Comparison of ENCODE assay signal across 8 mouse cellular contexts in genomic region chr8:123411246-123411645, GRCm38 (mm10). TPM values are rescaled to one million over a fixed set of nuclear protein-coding genes. Genes with fewer than 3 reads are reported as not detected.
DNase-seq lines count a peak whose midpoint lies in the region; ATAC-seq and TF ChIP-seq lines count a peak whose summit lies in the region.

TSS of gene Tubb3 (plus strand) at chr8:123411424.

- intact Hi-C loops in left cerebral cortex, adult 2 months (cut with DNase I), result no loop called here

- peak within 1 kb of the TSS; percentile 30; the same call in 1 of the 2 replicates for H3K4me3 ChIP-seq in brown adipose tissue, adult 24 weeks (ENCODE audit: insufficient read depth, low read depth, low read length)
- peak within 1 kb of the TSS; percentile 75 for H3K4me3 ChIP-seq in forebrain, embryonic 10.5 days
- peak within 1 kb of the TSS; percentile 88 for H3K4me3 ChIP-seq in hindbrain, embryonic 13.5 days
- H3K4me3 ChIP-seq in left cerebral cortex, adult 2 months, result peak within 1 kb of the TSS; percentile 91
- peak within 1 kb of the TSS; percentile 92 for H3K4me3 ChIP-seq in midbrain, embryonic 12.5 days
- H3K4me3 ChIP-seq in stomach, embryonic 14.5 days (ENCODE audit: low read depth, low read length), result peak within 1 kb of the TSS; percentile 24

- H3K27ac ChIP-seq in brown adipose tissue, adult 24 weeks (replicated peaks; ENCODE audit: low read depth, low read length), result no peak within 1 kb of the TSS
- peak within 1 kb of the TSS; percentile 92 for H3K27ac ChIP-seq in forebrain, embryonic 10.5 days
- H3K27ac ChIP-seq in hindbrain, embryonic 13.5 days, result peak within 1 kb of the TSS; percentile 99
- H3K27ac ChIP-seq in left cerebral cortex, adult 2 months, result peak within 1 kb of the TSS; percentile 92
- peak within 1 kb of the TSS; percentile 97 for H3K27ac ChIP-seq in midbrain, embryonic 12.5 days (replicated peaks)
- no peak within 1 kb of the TSS for H3K27ac ChIP-seq in stomach, embryonic 14.5 days (ENCODE audit: low read length)

- TF ChIP-seq CTCF in left cerebral cortex, adult 2 months (IDR thresholded peaks at IDR 0.05), result no peak

- WGBS in forebrain, embryonic 10.5 days, result under 1% methylated on average over 29 of the region's 29 CpGs
- WGBS in hindbrain, embryonic 13.5 days, result under 1% methylated on average over 26 of the region's 29 CpGs
- 0% methylated on average over 29 of the region's 29 CpGs for WGBS in midbrain, embryonic 12.5 days
- under 1% methylated on average over 29 of the region's 29 CpGs for WGBS in stomach, embryonic 14.5 days

- no peaks in the 10 kb centered on the region for H3K9me3 ChIP-seq in forebrain, embryonic 10.5 days
- H3K9me3 ChIP-seq in hindbrain, embryonic 13.5 days, result no peaks in the 10 kb centered on the region
- H3K9me3 ChIP-seq in midbrain, embryonic 12.5 days, result no peaks in the 10 kb centered on the region
- H3K9me3 ChIP-seq in stomach, embryonic 14.5 days (ENCODE audit: control insufficient read depth, low read depth, low read length), result no peaks in the 10 kb centered on the region

- H3K27me3 ChIP-seq in forebrain, embryonic 10.5 days (ENCODE audit: poor library complexity, severe bottlenecking), result peaks cover 68% of the 10 kb centered on the region
- 0 out of 2 replicates have a peak, but pooled peaks cover 4% of the 10 kb centered on the region for H3K27me3 ChIP-seq in hindbrain, embryonic 13.5 days
- H3K27me3 ChIP-seq in midbrain, embryonic 12.5 days, result peaks cover 8% of the 10 kb centered on the region; the same call in 1 of the 2 replicates
- H3K27me3 ChIP-seq in stomach, embryonic 14.5 days (ENCODE audit: control insufficient read depth, insufficient read depth, low read length), result peaks cover 48% of the 10 kb centered on the region

- peak; percentile 70 for DNase-seq in ovary, postnatal 36 days (ENCODE audit: low spot score)
- DNase-seq in ovary, postnatal 10 days (ENCODE audit: low spot score), result no peak
- DNase-seq in forebrain, embryonic 10.5 days (ENCODE audit: extremely low spot score, low spot score), result peak; percentile 85
- peak; percentile 89 to 93 for DNase-seq in left cerebral cortex, adult 2 months (ENCODE audit: extremely low spot score in 1 of 2, low spot score in 2 of 2)

- peak; percentile 93 for ATAC-seq in hindbrain, embryonic 13.5 days (ENCODE audit: low FRiP score)
- ATAC-seq in midbrain, embryonic 12.5 days (ENCODE audit: low FRiP score, low read depth), result peak; percentile 88
- peak; percentile 55; the same call in 1 of the 2 replicates for ATAC-seq in stomach, embryonic 14.5 days (ENCODE audit: insufficient number of reproducible peaks, insufficient read depth, low FRiP score, low read depth)

- peak within 1 kb of the TSS; percentile 100 for H3K9ac ChIP-seq in hindbrain, embryonic 13.5 days
- peak within 1 kb of the TSS; percentile 96 for H3K9ac ChIP-seq in midbrain, embryonic 12.5 days (replicated peaks)
- no peak within 1 kb of the TSS for H3K9ac ChIP-seq in stomach, embryonic 14.5 days (replicated peaks; ENCODE audit: low read depth, low read length)

- no peaks in the 10 kb centered on the region for H3K36me3 ChIP-seq in forebrain, embryonic 10.5 days (replicated peaks)
- H3K36me3 ChIP-seq in hindbrain, embryonic 13.5 days, result no peaks in the 10 kb centered on the region
- H3K36me3 ChIP-seq in midbrain, embryonic 12.5 days, result no peaks in the 10 kb centered on the region
- no peaks in the 10 kb centered on the region for H3K36me3 ChIP-seq in stomach, embryonic 14.5 days (ENCODE audit: control insufficient read depth, insufficient read depth, low read length)

- peak within 1 kb of the TSS; percentile 94 for H3K4me2 ChIP-seq in hindbrain, embryonic 13.5 days
- peak within 1 kb of the TSS; percentile 68 for H3K4me2 ChIP-seq in midbrain, embryonic 12.5 days (replicated peaks)
- peak within 1 kb of the TSS; percentile 37 for H3K4me2 ChIP-seq in stomach, embryonic 14.5 days (replicated peaks; ENCODE audit: low read depth, low read length)

- no peaks in the 10 kb centered on the region for H3K4me1 ChIP-seq in brown adipose tissue, adult 24 weeks (ENCODE audit: control insufficient read depth, insufficient read depth, insufficient read length, low read length)
- peaks cover 72% of the 10 kb centered on the region for H3K4me1 ChIP-seq in forebrain, embryonic 10.5 days
- peaks cover 63% of the 10 kb centered on the region for H3K4me1 ChIP-seq in hindbrain, embryonic 13.5 days (replicated peaks)
- peaks cover 48% of the 10 kb centered on the region for H3K4me1 ChIP-seq in midbrain, embryonic 12.5 days
- H3K4me1 ChIP-seq in stomach, embryonic 14.5 days (ENCODE audit: control insufficient read depth, insufficient read depth, low read length), result no peaks in the 10 kb centered on the region

RNA-seq across cellular contexts. Expression of gene Tubb3, which starts in this region (rescaled TPM):
- polyA plus RNA-seq in brown adipose tissue, adult 24 weeks (2012; ENCODE audit: insufficient read depth, insufficient read length, missing spikeins), result 0.75 TPM in 1 of 2 replicates, not detected in the other
- 205 and 261 TPM in 2 replicates for polyA plus RNA-seq in forebrain, embryonic 10.5 days (2016; fragmentation: Nextera tagmentation; extraction: Ambion mirVana)
- 1,817 and 1,895 TPM in 2 replicates for polyA plus RNA-seq in hindbrain, embryonic 13.5 days (2015; fragmentation: Nextera tagmentation; extraction: Ambion mirVana)
- total RNA-seq in left cerebral cortex, adult 2 months (2021), result 100 to 1,000 TPM; 373 to 377 TPM
- polyA plus RNA-seq in midbrain, embryonic 12.5 days (2016; fragmentation: Nextera tagmentation; extraction: Ambion mirVana), result 1,098 and 1,155 TPM in 2 replicates
- 83.3 and 89.6 TPM in 2 replicates for polyA plus RNA-seq in stomach, embryonic 14.5 days (2014; fragmentation: Nextera tagmentation; extraction: Ambion mirVana)

Comparison
In these comparisons a context has a peak if more than half of its experiments do, and no peak if none do; other contexts are left out.
1. RNA of gene Tubb3 (polyA plus RNA-seq): 1,817 to 1,895 TPM in hindbrain, embryonic 13.5 days, 1,098 to 1,155 TPM in midbrain, embryonic 12.5 days, 205 to 261 TPM in forebrain, embryonic 10.5 days and 83.3 to 89.6 TPM in stomach, embryonic 14.5 days; 0.75 TPM in brown adipose tissue, adult 24 weeks; every median in the first group is over 10 times any median in the second.
2. H3K27ac ChIP-seq: peak in forebrain, embryonic 10.5 days (single experiment), hindbrain, embryonic 13.5 days (single experiment), left cerebral cortex, adult 2 months (single experiment) and midbrain, embryonic 12.5 days (single experiment); none in brown adipose tissue, adult 24 weeks (single experiment) and stomach, embryonic 14.5 days (single experiment).
3. H3K4me3 ChIP-seq: peak in every context shown above with its lines; median percentile 92 in midbrain, embryonic 12.5 days; 91 in left cerebral cortex, adult 2 months; 88 in hindbrain, embryonic 13.5 days; 75 in forebrain, embryonic 10.5 days; 30 in brown adipose tissue, adult 24 weeks; 24 in stomach, embryonic 14.5 days.
4. H3K4me2 ChIP-seq: peak in every context shown above with its lines; median percentile 94 in hindbrain, embryonic 13.5 days; 68 in midbrain, embryonic 12.5 days; 37 in stomach, embryonic 14.5 days.
5. Peak in every context shown above with its lines, with median percentiles within 50 percentile points of each other: ATAC-seq.